Comparison of ENCODE assay signal across 8 mouse cellular contexts in genomic region chr11:102189461-102190436, GRCm38 (mm10). TPM values are rescaled to one million over a fixed set of nuclear protein-coding genes. Genes with fewer than 3 reads are reported as not detected.
DNase-seq lines count a peak whose midpoint lies in the region; ATAC-seq and TF ChIP-seq lines count a peak whose summit lies in the region.

G6pc3 (plus strand) TSS chr11:102189620.

- ATAC-seq in lung, embryonic 14.5 days (ENCODE audit: insufficient read depth): peak; percentile 87
- peak; percentile 81 for ATAC-seq in neutrophil, adult 5-6 weeks (ENCODE audit: extremely low read depth, insufficient number of reproducible peaks, low FRiP score, poor library complexity, severe bottlenecking)

- H3K27me3 ChIP-seq in lung, embryonic 14.5 days (ENCODE audit: insufficient read depth, low read length): no peaks in the 10 kb centered on the region

- TF ChIP-seq CTCF in lung, embryonic 14.5 days (IDR thresholded peaks at IDR 0.05; ENCODE audit: low read depth): no peak

- peak within 1 kb of the TSS; percentile 54 for H3K4me3 ChIP-seq in lung, embryonic 14.5 days (ENCODE audit: low read depth, low read length)

- WGBS in lung, embryonic 14.5 days: under 1% methylated on average over 50 of the region's 50 CpGs

- H3K9me3 ChIP-seq in lung, embryonic 14.5 days (ENCODE audit: low read depth, low read length): no peaks in the 10 kb centered on the region

- H3K27ac ChIP-seq in lung, embryonic 14.5 days (ENCODE audit: low read depth): no peak within 1 kb of the TSS; the same call in 1 of the 2 replicates

- peaks cover 6% of the 10 kb centered on the region for H3K4me1 ChIP-seq in lung, embryonic 14.5 days (ENCODE audit: insufficient read depth)

- peak within 1 kb of the TSS; percentile 60 for H3K9ac ChIP-seq in lung, embryonic 14.5 days

- DNase-seq in MEL-GATA-1-ER (ENCODE audit: extremely low read depth, low read depth): peak; percentile 89
- peak; percentile 85 for DNase-seq in cerebellum, adult 8-10 months
- DNase-seq in forelimb bud, embryonic 11.5 days (ENCODE audit: low read depth, low spot score): peak; percentile 84
- peak; percentile 92 for DNase-seq in heart, postnatal 4 days
- peak; percentile 91 to 93 for DNase-seq in layer of hippocampus, adult 8-10 months (ENCODE audit: low spot score in 2 of 2)
- peak; percentile 95 for DNase-seq in lung, embryonic 14.5 days
- DNase-seq in testis, postnatal 14 days (ENCODE audit: low spot score): peak; percentile 89

- peak within 1 kb of the TSS; percentile 92 for H3K4me2 ChIP-seq in lung, embryonic 14.5 days

- H3K36me3 ChIP-seq in lung, embryonic 14.5 days (ENCODE audit: insufficient read depth): peaks cover 27% of the 10 kb centered on the region

RNA-seq across cellular contexts. Expression of gene G6pc3, which starts in this region (rescaled TPM):
- total RNA-seq in heart, postnatal 4 days (2021): 10 to 100 TPM; 29.9 to 32.6 TPM
- total RNA-seq in layer of hippocampus, adult 8-10 months (2022): 10 to 100 TPM; 66.0 to 74.2 (median 70.4) TPM
- polyA plus RNA-seq in lung, embryonic 14.5 days (2014; fragmentation: Nextera tagmentation; extraction: Ambion mirVana): 31.0 and 34.5 TPM in 2 replicates
- total RNA-seq in neutrophil, adult 5-6 weeks (2017): 14.7 and 16.5 TPM in 2 replicates
